In genomic region chr11:69635471-69635870, GRCm38 (mm10) we compare ENCODE assay signal across 1 mouse cellular context.
TF ChIP-seq lines count a peak whose summit lies in the region.

No protein-coding gene starts in this region.

TF ChIP-seq in CH12.LX, 34 proteins besides CTCF, POLR2A, EP300 and RAD21:
- TF ChIP-seq SIN3A (IDR thresholded peaks at IDR 0.05; ENCODE audit: low read length) (0 out of 2 replicates have a peak, but pooled peaks have one; percentile 8), ETS1 (conservative IDR thresholded peaks at IDR 0.05; ENCODE audit: low read depth, low read length) (no peak)
